Comparison of ENCODE assay signal across 14 mouse cellular contexts in genomic region chr8:60666852-60667251, GRCm38 (mm10). TPM values are rescaled to one million over a fixed set of nuclear protein-coding genes. Genes with fewer than 3 reads are reported as not detected.
A peak's percentile ranks its signal among the peaks of the same experiment; 100 is the strongest.
DNase-seq lines count a peak whose midpoint lies in the region; ATAC-seq and TF ChIP-seq lines count a peak whose summit lies in the region.
"Had no signal": no experiment of that assay in that cellular context is flagged by ENCODE, and none has a peak within 500 bp of the region (broad histone marks: within the 10 kb centered on the region; RNA-seq: fewer than 3 reads in every experiment).

No protein-coding gene starts in this region.

- no peak for ATAC-seq in kidney, embryonic 15.5 days (replicated peaks; ENCODE audit: low FRiP score)
- ATAC-seq in cerebellum, adult (ENCODE audit: insufficient number of reproducible peaks, low FRiP score, low TSS enrichment), result peak; percentile 27; the same call in 1 of the 2 replicates

- WGBS in kidney, adult 2 months, result 38% methylated on average over 3 of the region's 3 CpGs
- 83% methylated on average over 3 of the region's 3 CpGs for WGBS in kidney, embryonic 15.5 days
- WGBS in heart, adult 2 months, result 53% methylated on average over 3 of the region's 3 CpGs
- 44% methylated on average over 3 of the region's 3 CpGs for WGBS in thymus, adult 2 months

- TF ChIP-seq CTCF in kidney, adult 2 months (conservative IDR thresholded peaks at IDR 0.05; ENCODE audit: insufficient read depth, insufficient read length, low read depth, low read length), result no peak
- no peak for TF ChIP-seq CTCF in heart, adult 2 months (IDR thresholded peaks at IDR 0.05)
- no peak for TF ChIP-seq CTCF in thymus, adult 2 months (IDR thresholded peaks at IDR 0.05; ENCODE audit: borderline replicate concordance, control insufficient read depth, extremely low read depth, insufficient read depth, low read length, poor library complexity)

- peak overlapping the region; percentile 12; the same call in 1 of the 2 replicates for H3K27ac ChIP-seq in kidney, adult 2 months (ENCODE audit: insufficient read depth, low read depth, low read length)
- H3K27ac ChIP-seq in kidney, embryonic 15.5 days, result no peak overlapping the region
- H3K27ac ChIP-seq in heart, adult 2 months, result no peak overlapping the region
- no peak overlapping the region for H3K27ac ChIP-seq in thymus, adult 2 months (ENCODE audit: control insufficient read depth, insufficient read depth, low read length)
- H3K27ac ChIP-seq: kidney, postnatal 0 days; left cerebral cortex, adult 2 months; liver, embryonic 15.5 days; macrophage had no signal

- H3K79me2 ChIP-seq in heart, adult 2 months (replicated peaks; ENCODE audit: control insufficient read depth, insufficient read depth, low read length), result no peaks in the 10 kb centered on the region

- no peaks in the 10 kb centered on the region; the same call in 1 of the 2 replicates for H3K36me3 ChIP-seq in kidney, adult 2 months (ENCODE audit: control insufficient read depth, insufficient read depth, low read length)
- H3K36me3 ChIP-seq in kidney, embryonic 15.5 days, result no peaks in the 10 kb centered on the region; the same call in 1 of the 2 replicates
- no peaks in the 10 kb centered on the region for H3K36me3 ChIP-seq in heart, adult 2 months (ENCODE audit: control insufficient read depth, insufficient read depth, low read length)
- no peaks in the 10 kb centered on the region for H3K36me3 ChIP-seq in thymus, adult 2 months (ENCODE audit: control insufficient read depth, insufficient read depth, low read length)
- H3K36me3 ChIP-seq: liver, embryonic 15.5 days had no signal

- no peak overlapping the region for H3K9ac ChIP-seq in kidney, embryonic 15.5 days
- no peak overlapping the region for H3K9ac ChIP-seq in heart, adult 2 months (ENCODE audit: low read depth, low read length)
- H3K9ac ChIP-seq: liver, embryonic 15.5 days had no signal

- H3K4me1 ChIP-seq in kidney, adult 2 months (ENCODE audit: control insufficient read depth, insufficient read depth, low read length), result peaks cover 9% of the 10 kb centered on the region
- peaks cover 4% of the 10 kb centered on the region; the same call in 1 of the 2 replicates for H3K4me1 ChIP-seq in kidney, embryonic 15.5 days
- H3K4me1 ChIP-seq in heart, adult 2 months (ENCODE audit: control insufficient read depth, insufficient read depth, low read length), result no peaks in the 10 kb centered on the region
- no peaks in the 10 kb centered on the region for H3K4me1 ChIP-seq in thymus, adult 2 months (replicated peaks; ENCODE audit: control insufficient read depth, insufficient read depth, low read length)
- H3K4me1 ChIP-seq: liver, embryonic 15.5 days had no signal

- H3K4me3 ChIP-seq in kidney, adult 2 months (ENCODE audit: insufficient read depth, low read depth, low read length), result no peak overlapping the region
- H3K4me3 ChIP-seq in kidney, embryonic 15.5 days (replicated peaks), result no peak overlapping the region
- H3K4me3 ChIP-seq in heart, adult 2 months, result no peak overlapping the region
- no peak overlapping the region for H3K4me3 ChIP-seq in thymus, adult 2 months (ENCODE audit: control insufficient read depth, insufficient read depth, low read length)
- H3K4me3 ChIP-seq: left cerebral cortex, adult 2 months; liver, embryonic 15.5 days had no signal

- TF ChIP-seq POLR2A in kidney, adult 2 months (IDR thresholded peaks at IDR 0.05; ENCODE audit: low read depth, low read length), result no peak
- TF ChIP-seq POLR2A in heart, adult 2 months (IDR thresholded peaks at IDR 0.05; ENCODE audit: insufficient read depth, low read depth, low read length), result no peak
- TF ChIP-seq POLR2A in thymus, adult 2 months (IDR thresholded peaks at IDR 0.05; ENCODE audit: control insufficient read depth, extremely low read depth, insufficient read depth, low read length, poor library complexity), result no peak

- H3K27me3 ChIP-seq in kidney, adult 2 months (replicated peaks; ENCODE audit: control insufficient read depth, insufficient read depth, low read length), result no peaks in the 10 kb centered on the region
- H3K27me3 ChIP-seq in kidney, embryonic 15.5 days, result no peaks in the 10 kb centered on the region
- no peaks in the 10 kb centered on the region for H3K27me3 ChIP-seq in heart, adult 2 months (ENCODE audit: control insufficient read depth, insufficient read depth, low read length)
- no peaks in the 10 kb centered on the region for H3K27me3 ChIP-seq in thymus, adult 2 months (ENCODE audit: control insufficient read depth, insufficient read depth, low read length)
- H3K27me3 ChIP-seq: liver, embryonic 15.5 days had no signal

- H3K4me2 ChIP-seq in kidney, embryonic 15.5 days, result no peak overlapping the region
- H3K4me2 ChIP-seq: liver, embryonic 15.5 days had no signal

- peak; percentile 41 for DNase-seq in kidney, adult 2 months
- DNase-seq in brain, adult 2 months (ENCODE audit: low read depth, low spot score), result peak; percentile 74
- peak; percentile 14 to 60 for DNase-seq in frontal cortex, adult 2 months (ENCODE audit: extremely low spot score in 1 of 2, low spot score in 1 of 2)
- no peak for DNase-seq in heart, adult 2 months
- no peak for DNase-seq in thymus, adult 2 months
- DNase-seq: adrenal gland, postnatal 10 days; gastrocnemius, postnatal 14 days; heart, postnatal 10 days had no signal

- no peak for TF ChIP-seq EP300 in heart, adult 2 months (IDR thresholded peaks at IDR 0.05; ENCODE audit: insufficient read depth, low read depth, low read length)

- no peaks in the 10 kb centered on the region for H3K9me3 ChIP-seq in kidney, embryonic 15.5 days (replicated peaks)
- H3K9me3 ChIP-seq: liver, embryonic 15.5 days had no signal

- intact Hi-C loops in heart, adult 2 months (cut with DNase I), result no loop called here

RNA-seq across cellular contexts. Expression of gene Mfap3l, which starts 34.2 kb away (rescaled TPM):
- polyA plus RNA-seq in kidney, adult 2 months (2012; rRNA removed), result 18.7 and 21.3 TPM in 2 replicates
- polyA plus RNA-seq in kidney, embryonic 15.5 days (2015; fragmentation: Nextera tagmentation; extraction: Ambion mirVana), result 4.3 and 4.5 TPM in 2 replicates
- polyA plus RNA-seq in frontal cortex, adult 2 months (2012; rRNA removed), result 38.3 and 39.8 TPM in 2 replicates
- 10 to 100 TPM; 11.8 to 14.0 TPM for total RNA-seq in heart, adult 2 months (2021)
- polyA plus RNA-seq in heart, adult 2 months (2012; rRNA removed), result 3.6 and 7.1 TPM in 2 replicates
- 0.88 and 1.1 TPM in 2 replicates for polyA plus RNA-seq in thymus, adult 2 months (2012; rRNA removed)

Comparison
In these comparisons a context has a peak if more than half of its experiments do, and no peak if none do; other contexts are left out.
1. DNase-seq: peak in kidney, adult 2 months (single experiment), brain, adult 2 months (single experiment) and frontal cortex, adult 2 months (2 of 2); none in heart, adult 2 months (0 of 2) and thymus, adult 2 months (single experiment).